Mouse (Mus musculus) brain, embryonic 14.5 days (tissue): Measurements from ENCODE around the gene Hdac2.

Source experiments
- CTCF ChIP-seq: fragments of 200-500 bp; IDR thresholded peaks from 2 replicates; pipeline ENCODE4 v1.5.1; 2012; ENCODE audit warnings: inconsistent platforms, mild to moderate bottlenecking, moderate library complexity, borderline replicate concordance; ENCODE audit not compliant: insufficient read depth, insufficient read length; ENCODE audit errors: extremely low read depth
- POLR2A ChIP-seq: fragments of 200-500 bp; IDR thresholded peaks from 2 replicates; pipeline ENCODE4 v1.6.1; 2012; ENCODE audit warnings: mild to moderate bottlenecking, inconsistent platforms, borderline replicate concordance; ENCODE audit not compliant: poor library complexity, insufficient read depth, insufficient read length, severe bottlenecking; ENCODE audit errors: extremely low read depth

DNA sequence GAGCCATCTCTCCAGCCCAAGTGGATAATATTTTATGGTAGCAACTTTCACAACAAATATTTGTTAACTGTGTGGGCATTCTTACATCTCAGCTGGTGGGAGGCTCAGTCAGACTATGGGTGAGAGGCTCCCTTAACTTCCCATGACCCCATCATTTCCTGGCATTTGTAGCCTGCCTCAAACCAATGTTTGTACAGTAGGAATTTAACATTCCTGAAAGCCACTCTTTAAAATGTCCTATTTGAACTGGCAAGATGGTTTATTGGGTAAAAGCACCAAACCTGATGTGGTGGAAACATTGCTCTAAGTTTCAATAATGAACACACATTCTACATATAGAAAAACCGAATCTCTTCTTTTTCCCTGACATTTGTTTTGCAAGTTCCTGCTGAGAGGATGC, 50.0 kb downstream of the Hdac2 start:
- TF ChIP-seq CTCF (no peak), POLR2A (no peak)
